Mouse (Mus musculus): ENCODE results near the gene Rasa2. TPM values are rescaled to one million over a fixed set of nuclear protein-coding genes. Genes with fewer than 3 reads are reported as not detected.
A peak's percentile ranks its signal among the peaks of the same experiment; 100 is the strongest.
"Not testable (repeated sequence)": the region's sequence is repeated elsewhere in the genome, so short reads cannot be mapped to it uniquely, and the experiment has no call there.

Gene Rasa2
- total and polyA plus RNA-seq, 2 experiments from 2014 or later, result 14.0 to 23.2 TPM

DNA sequence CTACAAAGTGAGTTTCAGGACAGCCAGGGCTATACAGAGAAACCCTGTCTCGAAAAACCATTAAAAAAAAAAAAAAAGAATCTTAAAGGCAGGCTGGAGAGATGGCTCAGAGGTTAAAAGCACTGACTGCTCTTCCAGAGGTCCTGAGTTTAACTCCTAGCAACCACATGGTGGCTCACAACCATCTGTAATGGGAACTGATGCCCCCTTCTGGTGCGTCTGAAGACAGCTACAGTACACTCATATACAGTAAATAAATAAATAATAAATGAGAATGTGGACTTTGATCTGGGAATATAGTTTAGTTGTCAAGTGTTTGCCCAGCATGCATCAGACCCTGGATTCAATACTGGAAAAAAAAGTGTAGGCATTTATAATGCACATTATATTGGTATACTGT, 109.8 kb downstream of the Rasa2 start:
- DNase-seq; H3K4me2 ChIP-seq (ENCODE audit: low read depth); H3K36me3 ChIP-seq (ENCODE audit: insufficient read depth); H3K9me3 ChIP-seq (ENCODE audit: low read length); H3K4me3 ChIP-seq (ENCODE audit: low read depth, low read length); H3K9ac ChIP-seq; H3K27me3 ChIP-seq (ENCODE audit: insufficient read depth, low read length); H3K27ac ChIP-seq (ENCODE audit: low read depth, low read length); H3K4me1 ChIP-seq (ENCODE audit: insufficient read depth); ATAC-seq: not testable (repeated sequence)
- 77% methylated on average over 2 of the region's 2 CpGs for WGBS
- peak; percentile 19; the same call in 1 of the 2 replicates for TF ChIP-seq CTCF (IDR thresholded peaks at IDR 0.05; ENCODE audit: low read depth)

GRCm38 (mm10) chr9:96517429-96517828, 114.0 kb downstream of the Rasa2 start:
- no peak overlapping the region for H3K4me3 ChIP-seq (ENCODE audit: low read depth, low read length)
- no peak for DNase-seq
- no peak for TF ChIP-seq CTCF (IDR thresholded peaks at IDR 0.05; ENCODE audit: low read depth)
- no peaks in the 10 kb centered on the region for H3K27me3 ChIP-seq (ENCODE audit: insufficient read depth, low read length)
- 39% methylated on average over 4 of the region's 4 CpGs for WGBS
- no peaks in the 10 kb centered on the region for H3K4me1 ChIP-seq (ENCODE audit: insufficient read depth)
- no peaks in the 10 kb centered on the region for H3K9me3 ChIP-seq (ENCODE audit: low read length)
- no peak for ATAC-seq
- H3K4me2 ChIP-seq (ENCODE audit: low read depth), result no peak overlapping the region
- H3K36me3 ChIP-seq (ENCODE audit: insufficient read depth), result no peaks in the 10 kb centered on the region
- no peak overlapping the region for H3K27ac ChIP-seq (ENCODE audit: low read depth, low read length)
- H3K9ac ChIP-seq, result no peak overlapping the region

DNA sequence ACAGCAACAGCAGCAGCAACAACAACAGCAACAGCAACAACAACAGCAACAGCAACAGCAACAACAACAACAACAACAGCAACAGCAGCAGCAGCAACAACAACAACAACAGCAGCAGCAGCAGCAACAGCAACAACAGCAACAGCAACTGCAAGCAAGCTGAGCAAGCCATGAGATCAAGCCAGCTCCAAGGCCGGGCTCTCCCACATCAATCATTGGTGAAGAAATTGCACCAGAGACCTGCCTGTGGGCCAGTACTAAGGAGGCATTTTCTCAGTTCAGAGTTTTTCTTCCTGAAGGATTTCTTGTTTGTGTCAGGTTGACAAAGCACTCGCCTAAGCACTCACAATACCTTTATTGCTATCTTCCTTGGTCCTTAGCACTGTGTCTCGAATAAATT, 114.6 kb downstream of the Rasa2 start:
- no peak overlapping the region for H3K4me2 ChIP-seq (ENCODE audit: low read depth)
- no peak overlapping the region for H3K27ac ChIP-seq (ENCODE audit: low read depth, low read length)
- H3K27me3 ChIP-seq (ENCODE audit: insufficient read depth, low read length), result no peaks in the 10 kb centered on the region
- ATAC-seq, result no peak
- no peak for TF ChIP-seq CTCF (IDR thresholded peaks at IDR 0.05; ENCODE audit: low read depth)
- no peaks in the 10 kb centered on the region for H3K36me3 ChIP-seq (ENCODE audit: insufficient read depth)
- H3K4me1 ChIP-seq (ENCODE audit: insufficient read depth), result no peaks in the 10 kb centered on the region
- no peak for DNase-seq
- no peak overlapping the region for H3K4me3 ChIP-seq (ENCODE audit: low read depth, low read length)
- H3K9ac ChIP-seq, result no peak overlapping the region
- WGBS, result 77% methylated on average over 3 of the region's 3 CpGs
- H3K9me3 ChIP-seq (ENCODE audit: low read length), result no peaks in the 10 kb centered on the region

GRCm38 (mm10) chr9:96515737-96516136, 115.7 kb downstream of the Rasa2 start:
- ATAC-seq (no peak), DNase-seq (no peak)
- 88% methylated on average over 5 of the region's 5 CpGs for WGBS
- no peak overlapping the region for H3K4me3 ChIP-seq (ENCODE audit: low read depth, low read length)
- H3K27me3 ChIP-seq (ENCODE audit: insufficient read depth, low read length), result no peaks in the 10 kb centered on the region
- no peak overlapping the region for H3K27ac ChIP-seq (ENCODE audit: low read depth, low read length)
- H3K4me2 ChIP-seq (ENCODE audit: low read depth), result no peak overlapping the region
- H3K36me3 ChIP-seq (ENCODE audit: insufficient read depth), result no peaks in the 10 kb centered on the region
- no peaks in the 10 kb centered on the region for H3K4me1 ChIP-seq (ENCODE audit: insufficient read depth)
- no peak for TF ChIP-seq CTCF (IDR thresholded peaks at IDR 0.05; ENCODE audit: low read depth)
- no peak overlapping the region for H3K9ac ChIP-seq
- no peaks in the 10 kb centered on the region for H3K9me3 ChIP-seq (ENCODE audit: low read length)

GRCm38 (mm10) chr9:96514278-96514677, 117.1 kb downstream of the Rasa2 start:
- Histone ChIP-seq H3K4me2 (ENCODE audit: low read depth) (no peak overlapping the region), H3K27me3 (ENCODE audit: insufficient read depth, low read length) (no peaks in the 10 kb centered on the region), H3K4me1 (ENCODE audit: insufficient read depth) (no peaks in the 10 kb centered on the region), H3K36me3 (ENCODE audit: insufficient read depth) (no peaks in the 10 kb centered on the region), H3K27ac (ENCODE audit: low read depth, low read length) (no peak overlapping the region), H3K9me3 (ENCODE audit: low read length) (no peaks in the 10 kb centered on the region), H3K9ac (no peak overlapping the region), H3K4me3 (ENCODE audit: low read depth, low read length) (no peak overlapping the region)
- 93% methylated on average over 5 of the region's 5 CpGs for WGBS
- ATAC-seq, result no peak
- no peak for TF ChIP-seq CTCF (IDR thresholded peaks at IDR 0.05; ENCODE audit: low read depth)
- DNase-seq, result no peak

DNA sequence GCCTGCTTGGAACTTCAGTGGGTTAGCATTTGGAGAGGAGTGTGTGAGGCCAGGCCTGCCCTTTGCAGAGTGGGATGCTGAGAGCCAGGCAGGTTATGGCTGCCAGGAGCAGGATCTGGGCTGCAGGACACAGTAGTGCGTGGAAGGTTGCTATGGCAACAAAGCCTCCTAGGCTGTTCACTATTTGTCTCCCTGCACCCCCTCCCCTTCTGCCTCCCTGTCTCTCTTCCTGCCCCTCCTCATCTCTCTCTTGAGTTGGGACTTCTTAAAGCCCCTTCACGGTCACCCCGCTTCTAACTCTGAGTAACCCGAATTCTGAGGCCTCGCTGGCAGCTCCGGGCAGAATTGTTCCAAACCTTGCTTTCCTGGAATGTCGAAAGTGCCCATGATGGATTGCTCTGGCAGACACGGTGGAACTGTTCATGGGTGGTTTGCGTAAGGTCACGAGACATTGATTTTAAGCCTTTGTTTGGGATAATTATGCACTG, 125.4 kb downstream of the Rasa2 start:
- H3K4me3 ChIP-seq (ENCODE audit: low read depth, low read length), result no peak overlapping the region
- no peak overlapping the region for H3K9ac ChIP-seq
- DNase-seq (peak; percentile 70), ATAC-seq (peak; percentile 96)
- no peaks in the 10 kb centered on the region for H3K27me3 ChIP-seq (ENCODE audit: insufficient read depth, low read length)
- no peak overlapping the region for H3K4me2 ChIP-seq (ENCODE audit: low read depth)
- no peaks in the 10 kb centered on the region for H3K36me3 ChIP-seq (ENCODE audit: insufficient read depth)
- TF ChIP-seq CTCF (IDR thresholded peaks at IDR 0.05; ENCODE audit: low read depth), result no peak
- H3K27ac ChIP-seq (ENCODE audit: low read depth, low read length), result no peak overlapping the region
- WGBS, result 23% methylated on average over 10 of the region's 10 CpGs
- H3K9me3 ChIP-seq (ENCODE audit: low read length), result no peaks in the 10 kb centered on the region
- no peaks in the 10 kb centered on the region for H3K4me1 ChIP-seq (ENCODE audit: insufficient read depth)

- Histone ChIP-seq H3K4me2 (ENCODE audit: low read depth) (no peak overlapping the region), H3K4me1 (ENCODE audit: insufficient read depth) (no peaks in the 10 kb centered on the region), H3K27me3 (ENCODE audit: insufficient read depth, low read length) (no peaks in the 10 kb centered on the region), H3K9ac (no peak overlapping the region), H3K4me3 (ENCODE audit: low read depth, low read length) (no peak overlapping the region), H3K27ac (ENCODE audit: low read depth, low read length) (peak overlapping the region; percentile 10; the same call in 1 of the 2 replicates), H3K36me3 (ENCODE audit: insufficient read depth) (no peaks in the 10 kb centered on the region), H3K9me3 (ENCODE audit: low read length) (no peaks in the 10 kb centered on the region)
- WGBS, result 95% methylated on average over 4 of the region's 4 CpGs
- no peak for ATAC-seq
- no peak for TF ChIP-seq CTCF (IDR thresholded peaks at IDR 0.05; ENCODE audit: low read depth)
- DNase-seq, result no peak
Observed at GRCm38 (mm10) chr9:96505156-96505555, 126.3 kb downstream of the Rasa2 start.

Measured in forebrain, postnatal 0 days (tissue).